29 mouse cellular contexts compared by ENCODE assay signal in the genomic region with DNA sequence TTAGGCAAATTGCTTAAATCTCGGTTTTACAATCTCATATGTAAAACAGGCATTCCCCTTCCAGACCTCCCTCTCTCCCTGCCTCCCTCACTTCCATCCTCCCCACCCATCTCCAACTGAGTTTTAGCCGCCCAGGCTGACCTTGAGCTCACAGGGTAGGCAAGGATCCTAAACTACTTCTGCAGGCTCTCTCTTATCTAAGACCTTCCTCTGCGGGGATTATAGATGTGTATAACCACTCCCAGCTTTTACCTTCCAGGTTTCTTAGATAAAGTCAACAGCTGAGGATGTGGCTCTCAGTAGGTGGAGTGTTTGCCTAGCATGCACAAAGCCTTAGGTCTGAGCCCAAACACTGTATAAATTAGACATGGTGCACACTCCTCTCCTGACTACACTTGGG. TPM values are rescaled to one million over a fixed set of nuclear protein-coding genes. Genes with fewer than 3 reads are reported as not detected.
A peak's percentile ranks its signal among the peaks of the same experiment; 100 is the strongest.
DNase-seq lines count a peak whose midpoint lies in the region; ATAC-seq and TF ChIP-seq lines count a peak whose summit lies in the region.
"Had no signal": no experiment of that assay in that cellular context is flagged by ENCODE, and none has a peak within 500 bp of the region (broad histone marks: within the 10 kb centered on the region; RNA-seq: fewer than 3 reads in every experiment).

No protein-coding gene starts in this region.

- no peak for TF ChIP-seq CTCF in ES-Bruce4 (IDR thresholded peaks at IDR 0.05; ENCODE audit: low read depth, low read length)
- no peak for TF ChIP-seq CTCF in bone marrow macrophage, adult 2 months (IDR thresholded peaks at IDR 0.05; ENCODE audit: low read depth, low read length)

- no peak overlapping the region for H3K9ac ChIP-seq in liver, embryonic 12.5 days
- H3K9ac ChIP-seq in ES-Bruce4 (ENCODE audit: low read depth, poor library complexity, severe bottlenecking): no peak overlapping the region
- H3K9ac ChIP-seq in liver, embryonic 16.5 days (ENCODE audit: low read depth, low read length): no peak overlapping the region
- no peak overlapping the region for H3K9ac ChIP-seq in hindbrain, embryonic 12.5 days
- H3K9ac ChIP-seq: hindbrain, embryonic 15.5 days; kidney, embryonic 15.5 days; lung, embryonic 15.5 days; neural tube, embryonic 13.5 days had no signal

- peaks cover 46% of the 10 kb centered on the region for H3K4me1 ChIP-seq in liver, embryonic 12.5 days
- peaks cover 2% of the 10 kb centered on the region for H3K4me1 ChIP-seq in ES-Bruce4 (ENCODE audit: control insufficient read depth, insufficient read depth, low read length)
- H3K4me1 ChIP-seq in bone marrow macrophage, adult 2 months (ENCODE audit: control insufficient read depth, insufficient read depth, low read length): peaks cover 27% of the 10 kb centered on the region
- H3K4me1 ChIP-seq in liver, embryonic 16.5 days (ENCODE audit: control insufficient read depth, low read depth, low read length): peaks cover 13% of the 10 kb centered on the region
- no peaks in the 10 kb centered on the region for H3K4me1 ChIP-seq in hindbrain, embryonic 12.5 days
- H3K4me1 ChIP-seq: hindbrain, embryonic 15.5 days; kidney, embryonic 15.5 days; lung, embryonic 15.5 days; midbrain, embryonic 10.5 days; neural tube, embryonic 13.5 days had no signal

- H3K27ac ChIP-seq in liver, embryonic 12.5 days: no peak overlapping the region
- H3K27ac ChIP-seq in ES-Bruce4 (ENCODE audit: insufficient read depth, low read length): peak overlapping the region; percentile 6; the same call in 1 of the 2 replicates
- peak overlapping the region; percentile 24 for H3K27ac ChIP-seq in bone marrow macrophage, adult 2 months (ENCODE audit: insufficient read depth, low read depth, low read length)
- H3K27ac ChIP-seq in liver, embryonic 16.5 days (ENCODE audit: low read length): no peak overlapping the region
- H3K27ac ChIP-seq in hindbrain, embryonic 12.5 days: no peak overlapping the region
- H3K27ac ChIP-seq: heart, embryonic 10.5 days; hindbrain, embryonic 15.5 days; kidney, embryonic 15.5 days; lung, embryonic 15.5 days; midbrain, embryonic 10.5 days; neural tube, embryonic 13.5 days had no signal

- DNase-seq in liver: no peak
- no peak for DNase-seq in cerebellum, adult 11-12 months
- DNase-seq: adrenal gland, adult 8-10 months; cerebellum, adult 8-10 months; cerebellum, postnatal 36 days; gastrocnemius, postnatal 10 days; heart, postnatal 4 days; kidney, adult 11 months; kidney, postnatal 4 days; lung, postnatal 4 days; right cerebral cortex, postnatal 25 days; spleen, adult 18-20 months; thymus, adult 18-20 months; thymus, postnatal 36 days had no signal

- no peaks in the 10 kb centered on the region for H3K36me3 ChIP-seq in liver, embryonic 12.5 days
- no peaks in the 10 kb centered on the region for H3K36me3 ChIP-seq in ES-Bruce4 (ENCODE audit: control insufficient read depth, insufficient read depth, low read length, poor library complexity, severe bottlenecking)
- H3K36me3 ChIP-seq in liver, embryonic 16.5 days (ENCODE audit: control insufficient read depth, insufficient read depth): no peaks in the 10 kb centered on the region
- H3K36me3 ChIP-seq in hindbrain, embryonic 12.5 days: no peaks in the 10 kb centered on the region
- H3K36me3 ChIP-seq: hindbrain, embryonic 15.5 days; kidney, embryonic 15.5 days; lung, embryonic 15.5 days; neural tube, embryonic 13.5 days had no signal

- peak; percentile 76 for ATAC-seq in liver, embryonic 12.5 days
- peak; percentile 43; the same call in 1 of the 2 replicates for ATAC-seq in liver, embryonic 16.5 days (ENCODE audit: low read depth)
- no peak for ATAC-seq in erythroblast, adult 5-6 weeks (replicated peaks; ENCODE audit: low FRiP score, poor library complexity, severe bottlenecking)
- ATAC-seq in hindbrain, embryonic 12.5 days (ENCODE audit: low FRiP score): no peak
- ATAC-seq: forebrain, embryonic 14.5 days; midbrain, embryonic 16.5 days had no signal

- H3K9me3 ChIP-seq in liver, embryonic 12.5 days (replicated peaks): no peaks in the 10 kb centered on the region
- no peaks in the 10 kb centered on the region for H3K9me3 ChIP-seq in ES-Bruce4 (replicated peaks; ENCODE audit: control insufficient read depth, insufficient read depth, low read length, poor library complexity, severe bottlenecking)
- no peaks in the 10 kb centered on the region for H3K9me3 ChIP-seq in liver, embryonic 16.5 days (replicated peaks; ENCODE audit: control insufficient read depth, low read length)
- no peaks in the 10 kb centered on the region for H3K9me3 ChIP-seq in hindbrain, embryonic 12.5 days (replicated peaks)
- H3K9me3 ChIP-seq: heart, embryonic 10.5 days; hindbrain, embryonic 15.5 days; kidney, embryonic 15.5 days; lung, embryonic 15.5 days; midbrain, embryonic 10.5 days; neural tube, embryonic 13.5 days had no signal

- TF ChIP-seq EP300 in ES-Bruce4 (IDR thresholded peaks at IDR 0.05; ENCODE audit: insufficient read depth, low read depth, low read length): 0 out of 2 replicates have a peak, but pooled peaks have one; percentile 7

- WGBS in liver, embryonic 12.5 days (ENCODE audit: insufficient replicate concordance): 44% methylated on average over 3 of the region's 3 CpGs
- 33% methylated on average over 3 of the region's 3 CpGs for WGBS in liver, embryonic 16.5 days (ENCODE audit: insufficient replicate concordance)
- 92% methylated on average over 3 of the region's 3 CpGs for WGBS in hindbrain, embryonic 12.5 days

- 0 out of 2 replicates have a peak overlapping the region, but pooled peaks have one; percentile 1 for H3K4me2 ChIP-seq in liver, embryonic 12.5 days
- no peak overlapping the region for H3K4me2 ChIP-seq in liver, embryonic 16.5 days (ENCODE audit: low read depth, low read length)
- no peak overlapping the region for H3K4me2 ChIP-seq in hindbrain, embryonic 12.5 days (replicated peaks)
- H3K4me2 ChIP-seq: hindbrain, embryonic 15.5 days; kidney, embryonic 15.5 days; lung, embryonic 15.5 days; neural tube, embryonic 13.5 days had no signal

- no peak for TF ChIP-seq POLR2A in ES-Bruce4 (IDR thresholded peaks at IDR 0.05; ENCODE audit: insufficient read depth, low read length)
- no peak for TF ChIP-seq POLR2A in bone marrow macrophage, adult 2 months (IDR thresholded peaks at IDR 0.05; ENCODE audit: borderline replicate concordance, low read depth, low read length)

- no peaks in the 10 kb centered on the region for H3K27me3 ChIP-seq in liver, embryonic 12.5 days (replicated peaks)
- H3K27me3 ChIP-seq in ES-Bruce4 (ENCODE audit: control insufficient read depth, insufficient read depth, low read length, poor library complexity, severe bottlenecking): no peaks in the 10 kb centered on the region
- no peaks in the 10 kb centered on the region for H3K27me3 ChIP-seq in liver, embryonic 16.5 days (ENCODE audit: control insufficient read depth, insufficient read depth, low read depth, low read length)
- H3K27me3 ChIP-seq in hindbrain, embryonic 12.5 days: no peaks in the 10 kb centered on the region
- H3K27me3 ChIP-seq: hindbrain, embryonic 15.5 days; kidney, embryonic 15.5 days; lung, embryonic 15.5 days; neural tube, embryonic 13.5 days had no signal

- no peak overlapping the region for H3K4me3 ChIP-seq in liver, embryonic 12.5 days
- H3K4me3 ChIP-seq in ES-Bruce4 (ENCODE audit: low read depth, low read length): no peak overlapping the region
- no peak overlapping the region for H3K4me3 ChIP-seq in bone marrow macrophage, adult 2 months (ENCODE audit: insufficient read depth, low read length)
- no peak overlapping the region for H3K4me3 ChIP-seq in liver, embryonic 16.5 days (ENCODE audit: low read depth, low read length)
- no peak overlapping the region for H3K4me3 ChIP-seq in hindbrain, embryonic 12.5 days
- H3K4me3 ChIP-seq: heart, embryonic 10.5 days; hindbrain, embryonic 15.5 days; kidney, embryonic 15.5 days; lung, embryonic 15.5 days; midbrain, embryonic 10.5 days; myocyte; neural tube, embryonic 13.5 days had no signal

RNA-seq across cellular contexts. Expression of gene Rad54l2, which starts 18.8 kb away (rescaled TPM):
- polyA plus RNA-seq in liver, embryonic 12.5 days (2016; fragmentation: Nextera tagmentation; extraction: Ambion mirVana): 3.9 and 4.0 TPM in 2 replicates
- 34.6 and 38.8 TPM in 2 replicates for polyA plus RNA-seq in ES-Bruce4 (2011; ENCODE audit: insufficient read depth, insufficient read length, low read depth, missing spikeins)
- polyA plus RNA-seq in bone marrow macrophage, adult 2 months (2012; ENCODE audit: insufficient read depth, insufficient read length, missing spikeins): 7.6 and 8.5 TPM in 2 replicates
- 1.5 TPM in 2 replicates for polyA plus RNA-seq in liver, embryonic 16.5 days (2015; fragmentation: Nextera tagmentation; extraction: Ambion mirVana)
- total RNA-seq in erythroblast, adult 5-6 weeks (2015; ENCODE audit: low replicate concordance): 2.1 and 4.4 TPM in 2 replicates
- total RNA-seq in erythroblast, adult 5-6 weeks (2017; ENCODE audit: low replicate concordance): 2.9 and 3.2 TPM in 2 replicates
- 9.1 and 9.5 TPM in 2 replicates for polyA plus RNA-seq in hindbrain, embryonic 12.5 days (2016; fragmentation: Nextera tagmentation; extraction: Ambion mirVana)

RNA-seq across cellular contexts. Expression of gene Dcaf1, which starts 51.5 kb away (rescaled TPM):
- polyA plus RNA-seq in liver, embryonic 12.5 days (2016; fragmentation: Nextera tagmentation; extraction: Ambion mirVana): 18.6 and 19.3 TPM in 2 replicates
- polyA plus RNA-seq in ES-Bruce4 (2011; ENCODE audit: insufficient read depth, insufficient read length, low read depth, missing spikeins): 65.9 and 70.7 TPM in 2 replicates
- polyA plus RNA-seq in bone marrow macrophage, adult 2 months (2012; ENCODE audit: insufficient read depth, insufficient read length, missing spikeins): 6.5 and 7.2 TPM in 2 replicates
- 11.3 and 12.4 TPM in 2 replicates for polyA plus RNA-seq in liver, embryonic 16.5 days (2015; fragmentation: Nextera tagmentation; extraction: Ambion mirVana)
- total RNA-seq in erythroblast, adult 5-6 weeks (2015; ENCODE audit: low replicate concordance): 4.8 and 27.9 TPM in 2 replicates
- total RNA-seq in erythroblast, adult 5-6 weeks (2017; ENCODE audit: low replicate concordance): 16.5 and 19.1 TPM in 2 replicates
- polyA plus RNA-seq in hindbrain, embryonic 12.5 days (2016; fragmentation: Nextera tagmentation; extraction: Ambion mirVana): 18.2 and 26.5 TPM in 2 replicates

Comparison
In these comparisons a context has a peak if more than half of its experiments do, and no peak if none do; other contexts are left out.
1. ATAC-seq: peak in liver, embryonic 12.5 days (single experiment) and liver, embryonic 16.5 days (single experiment); none in erythroblast, adult 5-6 weeks (single experiment) and hindbrain, embryonic 12.5 days (single experiment).
2. H3K27ac ChIP-seq: peak in ES-Bruce4 (single experiment) and bone marrow macrophage, adult 2 months (single experiment); none in liver, embryonic 12.5 days (single experiment), liver, embryonic 16.5 days (single experiment) and hindbrain, embryonic 12.5 days (single experiment).